Mouse (Mus musculus) urinary bladder, adult 2 months (tissue): Measurements from ENCODE around the gene Pdpk1. TPM values are rescaled to one million over a fixed set of nuclear protein-coding genes. Genes with fewer than 3 reads are reported as not detected.

Experiments
- DNase-seq: peaks from one replicate; pipeline ENCODE4 v3.0.0; 2022; ENCODE audit warnings: low spot score
- polyA plus RNA-seq: library from polyadenylated mRNA; depleted of rRNA; stranded (reverse); fragments of >200 nt; gene quantifications from 2 replicates; pipeline ENCODE4 v1.2.3, GENCODE M21; 2012; rRNA removed

The Pdpk1 gene
- polyA plus RNA-seq, result 20.2 and 20.8 TPM in 2 replicates

GRCm38 (mm10) chr17:24150824-24151223, at the start of gene Pdpk1:
Pdpk1 (minus strand) TSS chr17:24150924.
- DNase-seq, result no peak

GRCm38 (mm10) chr17:24199741-24200140, 49.0 kb upstream of the Pdpk1 start:
- no peak for DNase-seq

- DNase-seq, result no peak
These were observed 48.5 kb upstream of the Pdpk1 start for GRCm38 (mm10) chr17:24199252-24199651.

GRCm38 (mm10) chr17:24197032-24197824, 46.5 kb upstream of the Pdpk1 start:
- DNase-seq, result no peak

- no peak for DNase-seq
These were observed 44.6 kb upstream of the Pdpk1 start for GRCm38 (mm10) chr17:24195349-24195748.

GRCm38 (mm10) chr17:24193769-24194168, 43.0 kb upstream of the Pdpk1 start:
- DNase-seq, result no peak

GRCm38 (mm10) chr17:24193268-24193667, 42.5 kb upstream of the Pdpk1 start:
- no peak for DNase-seq

GRCm38 (mm10) chr17:24192848-24193247, 42.1 kb upstream of the Pdpk1 start:
- no peak for DNase-seq

GRCm38 (mm10) chr17:24191481-24191880, 40.8 kb upstream of the Pdpk1 start:
- DNase-seq, result no peak

GRCm38 (mm10) chr17:24190934-24191333, 40.2 kb upstream of the Pdpk1 start:
- DNase-seq, result no peak

- DNase-seq, result no peak
These were observed 23.5 kb upstream of the Pdpk1 start for GRCm38 (mm10) chr17:24174259-24174658.

GRCm38 (mm10) chr17:24173423-24173822, 22.7 kb upstream of the Pdpk1 start:
- no peak for DNase-seq

GRCm38 (mm10) chr17:24171738-24172137, 21.0 kb upstream of the Pdpk1 start:
- DNase-seq, result no peak

- DNase-seq, result no peak
These were observed 20.0 kb upstream of the Pdpk1 start for GRCm38 (mm10) chr17:24170729-24171128.

GRCm38 (mm10) chr17:24170125-24170524, 19.4 kb upstream of the Pdpk1 start:
- no peak for DNase-seq

- peak; percentile 95 for DNase-seq
These were observed 18.8 kb upstream of the Pdpk1 start, which contains the start of gene Atp6v0c for GRCm38 (mm10) chr17:24169317-24170065. Atp6v0c (minus strand) TSS chr17:24169702.

GRCm38 (mm10) chr17:24168590-24169277, 18.0 kb upstream of the Pdpk1 start:
- DNase-seq, result no peak

- no peak for DNase-seq
These were observed 17.3 kb upstream of the Pdpk1 start for GRCm38 (mm10) chr17:24167891-24168505.

GRCm38 (mm10) chr17:24167120-24167519, 16.4 kb upstream of the Pdpk1 start:
- no peak for DNase-seq

- DNase-seq, result no peak
These were observed 14.0 kb upstream of the Pdpk1 start for GRCm38 (mm10) chr17:24164566-24165259.
